Mouse (Mus musculus) megakaryocyte, embryonic 14.5 days (primary cell): Measurements from ENCODE around the gene Tmem213.

Source experiments
- FLI1 ChIP-seq: IDR thresholded peaks from 2 replicates; pipeline ENCODE4 v1.6.1; 2012; ENCODE audit warnings: low read length, inconsistent platforms, mixed read lengths
- GATA1 ChIP-seq: IDR thresholded peaks from 3 replicates; pipeline ENCODE4 v1.6.1; 2012; ENCODE audit warnings: mixed read lengths, low read length, inconsistent platforms, borderline replicate concordance

DNA sequence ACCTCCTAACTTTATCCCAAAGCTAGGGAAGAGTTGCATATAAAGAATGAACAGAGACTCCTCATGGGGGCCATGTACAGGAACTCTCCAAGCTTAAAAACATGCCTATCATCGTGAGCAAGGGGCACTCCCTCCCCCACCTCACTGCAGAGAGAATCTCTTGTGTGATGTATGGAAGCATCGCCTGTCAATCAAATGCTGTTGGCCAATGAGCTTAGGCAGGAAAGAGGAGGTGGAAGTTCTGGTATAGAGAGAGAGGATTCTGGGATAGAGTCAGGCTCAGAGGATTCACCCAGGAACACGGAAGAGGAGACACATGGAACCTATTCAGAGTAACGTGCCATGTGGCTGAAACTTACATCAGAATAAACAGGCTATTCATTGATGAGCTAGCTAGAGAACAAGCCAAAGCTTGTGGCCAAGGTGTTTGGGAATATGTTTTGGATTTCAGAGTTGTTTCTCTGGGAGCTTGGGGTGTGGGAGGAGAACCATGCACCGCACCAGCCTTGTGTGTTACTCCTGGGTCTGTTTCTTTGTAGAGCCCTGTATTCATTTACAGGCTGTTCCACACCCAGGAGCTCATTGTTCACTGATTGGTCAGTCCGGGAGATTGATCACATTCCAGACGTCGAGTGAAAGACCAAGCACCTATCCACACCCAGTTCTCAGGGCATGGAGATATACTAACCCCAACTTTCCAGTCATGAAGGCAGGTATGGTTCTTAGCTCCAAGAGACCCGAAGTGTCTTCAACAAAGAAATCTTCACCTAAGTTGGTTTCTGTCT, 21.6 kb upstream of the Tmem213 start:
- no peak for TF ChIP-seq GATA1
- no peak for TF ChIP-seq FLI1
